Mouse (Mus musculus) retina, embryonic 14.5 days (tissue): Measurements from ENCODE around the gene Ndrg2.
"Not testable (repeated sequence)": the region's sequence is repeated elsewhere in the genome, so short reads cannot be mapped to it uniquely, and the experiment has no call there.

Experiments used
- DNase-seq: peaks from one replicate; pipeline ENCODE4 v3.0.0-alpha.2; 2015; ENCODE audit warnings: low spot score

The Ndrg2 gene

GRCm38 (mm10) chr14:51877517-51877916 lies 36.4 kb downstream of the Ndrg2 start:
- DNase-seq: no peak

GRCm38 (mm10) chr14:51871741-51872140 lies 42.2 kb downstream of the Ndrg2 start:
- no peak for DNase-seq

GRCm38 (mm10) chr14:51870756-51871155 lies 43.2 kb downstream of the Ndrg2 start:
- no peak for DNase-seq

- peak; percentile 49 for DNase-seq
Measured at GRCm38 (mm10) chr14:51863603-51864002, 50.4 kb downstream of the Ndrg2 start.

- DNase-seq: not testable (repeated sequence)
Measured at GRCm38 (mm10) chr14:51855280-51855679, 58.7 kb downstream of the Ndrg2 start.
